Mouse (Mus musculus): ENCODE results near the gene Hey2. TPM values are rescaled to one million over a fixed set of nuclear protein-coding genes. Genes with fewer than 3 reads are reported as not detected.

Gene Hey2
- polyA plus RNA-seq (2014; fragmentation: Nextera tagmentation; extraction: Ambion mirVana), result 6.5 and 9.9 TPM in 2 replicates

GRCm38 (mm10) chr10:30842643-30843437 lies at the start of gene Hey2:
Gene Hey2, minus strand, starts transcription at chr10:30842801.
- ATAC-seq (ENCODE audit: low read depth), result peak; percentile 100
- no peaks in the 10 kb centered on the region for H3K36me3 ChIP-seq (ENCODE audit: control insufficient read depth, insufficient read depth, low read length)
- peak within 1 kb of the TSS; percentile 62 for H3K9ac ChIP-seq (replicated peaks; ENCODE audit: low read depth, low read length)
- under 1% methylated on average over 66 of the region's 70 CpGs for WGBS
- H3K4me2 ChIP-seq (ENCODE audit: low read depth, low read length), result peak within 1 kb of the TSS; percentile 85
- peak within 1 kb of the TSS; percentile 74 for H3K4me3 ChIP-seq (ENCODE audit: low read depth, low read length)
- no peaks in the 10 kb centered on the region for H3K9me3 ChIP-seq (ENCODE audit: control insufficient read depth, low read length)
- H3K27ac ChIP-seq (ENCODE audit: low read depth, low read length), result peak within 1 kb of the TSS; percentile 50
- peaks cover 11% of the 10 kb centered on the region; the same call in 1 of the 2 replicates for H3K4me1 ChIP-seq (ENCODE audit: control insufficient read depth, insufficient read depth, low read length)
- H3K27me3 ChIP-seq (ENCODE audit: control insufficient read depth, insufficient read depth, low read length), result peaks cover 22% of the 10 kb centered on the region

- no peak overlapping the region for H3K9ac ChIP-seq (replicated peaks; ENCODE audit: low read depth, low read length)
- no peaks in the 10 kb centered on the region for H3K36me3 ChIP-seq (ENCODE audit: control insufficient read depth, insufficient read depth, low read length)
- H3K4me3 ChIP-seq (ENCODE audit: low read depth, low read length), result no peak overlapping the region
- no peak overlapping the region for H3K4me2 ChIP-seq (ENCODE audit: low read depth, low read length)
- no peaks in the 10 kb centered on the region for H3K4me1 ChIP-seq (ENCODE audit: control insufficient read depth, insufficient read depth, low read length)
- no peak overlapping the region for H3K27ac ChIP-seq (ENCODE audit: low read depth, low read length)
- no peaks in the 10 kb centered on the region for H3K9me3 ChIP-seq (ENCODE audit: control insufficient read depth, low read length)
- ATAC-seq (ENCODE audit: low read depth), result peak; percentile 81; the same call in 1 of the 2 replicates
- WGBS, result 8% methylated on average over 4 of the region's 4 CpGs
- H3K27me3 ChIP-seq (ENCODE audit: control insufficient read depth, insufficient read depth, low read length), result no peaks in the 10 kb centered on the region
Observed at GRCm38 (mm10) chr10:30883085-30883760, 40.6 kb upstream of the Hey2 start.

- 87% methylated on average over 10 of the region's 10 CpGs for WGBS
- no peak overlapping the region for H3K27ac ChIP-seq (ENCODE audit: low read depth, low read length)
- no peaks in the 10 kb centered on the region for H3K9me3 ChIP-seq (ENCODE audit: control insufficient read depth, low read length)
- no peak overlapping the region for H3K4me2 ChIP-seq (ENCODE audit: low read depth, low read length)
- no peaks in the 10 kb centered on the region for H3K27me3 ChIP-seq (ENCODE audit: control insufficient read depth, insufficient read depth, low read length)
- no peak for ATAC-seq (ENCODE audit: low read depth)
- H3K36me3 ChIP-seq (ENCODE audit: control insufficient read depth, insufficient read depth, low read length), result no peaks in the 10 kb centered on the region
- no peak overlapping the region for H3K9ac ChIP-seq (replicated peaks; ENCODE audit: low read depth, low read length)
- H3K4me1 ChIP-seq (ENCODE audit: control insufficient read depth, insufficient read depth, low read length), result no peaks in the 10 kb centered on the region
- H3K4me3 ChIP-seq (ENCODE audit: low read depth, low read length), result no peak overlapping the region
Observed at GRCm38 (mm10) chr10:30881109-30881508, 38.5 kb upstream of the Hey2 start.

- no peak overlapping the region for H3K4me3 ChIP-seq (ENCODE audit: low read depth, low read length)
- no peak overlapping the region for H3K27ac ChIP-seq (ENCODE audit: low read depth, low read length)
- H3K36me3 ChIP-seq (ENCODE audit: control insufficient read depth, insufficient read depth, low read length), result no peaks in the 10 kb centered on the region
- no peak overlapping the region for H3K4me2 ChIP-seq (ENCODE audit: low read depth, low read length)
- peaks cover 22% of the 10 kb centered on the region for H3K27me3 ChIP-seq (ENCODE audit: control insufficient read depth, insufficient read depth, low read length)
- H3K9ac ChIP-seq (replicated peaks; ENCODE audit: low read depth, low read length), result no peak overlapping the region
- H3K9me3 ChIP-seq (ENCODE audit: control insufficient read depth, low read length), result no peaks in the 10 kb centered on the region
- 14% methylated on average over 13 of the region's 13 CpGs for WGBS
- peaks cover 11% of the 10 kb centered on the region; the same call in 1 of the 2 replicates for H3K4me1 ChIP-seq (ENCODE audit: control insufficient read depth, insufficient read depth, low read length)
- no peak for ATAC-seq (ENCODE audit: low read depth)
Observed at GRCm38 (mm10) chr10:30845101-30845825, 2.7 kb upstream of the Hey2 start.

- Histone ChIP-seq H3K9me3 (ENCODE audit: control insufficient read depth, low read length) (no peaks in the 10 kb centered on the region), H3K36me3 (ENCODE audit: control insufficient read depth, insufficient read depth, low read length) (no peaks in the 10 kb centered on the region), H3K4me2 (ENCODE audit: low read depth, low read length) (peak overlapping the region; percentile 85), H3K4me3 (ENCODE audit: low read depth, low read length) (peak overlapping the region; percentile 74), H3K27me3 (ENCODE audit: control insufficient read depth, insufficient read depth, low read length) (peaks cover 22% of the 10 kb centered on the region), H3K9ac (replicated peaks; ENCODE audit: low read depth, low read length) (no peak overlapping the region), H3K27ac (ENCODE audit: low read depth, low read length) (peak overlapping the region; percentile 50), H3K4me1 (ENCODE audit: control insufficient read depth, insufficient read depth, low read length) (peaks cover 11% of the 10 kb centered on the region; the same call in 1 of the 2 replicates)
- WGBS, result 1% methylated on average over 30 of the region's 30 CpGs
- ATAC-seq (ENCODE audit: low read depth), result no peak
Observed at GRCm38 (mm10) chr10:30844191-30845010, 1.8 kb upstream of the Hey2 start.

GRCm38 (mm10) chr10:30843438-30844190 lies 1.0 kb upstream of the Hey2 start:
- no peak for ATAC-seq (ENCODE audit: low read depth)
- Histone ChIP-seq H3K27ac (ENCODE audit: low read depth, low read length) (peak overlapping the region; percentile 50), H3K9ac (replicated peaks; ENCODE audit: low read depth, low read length) (peak overlapping the region; percentile 16; the same call in 1 of the 2 replicates), H3K4me2 (ENCODE audit: low read depth, low read length) (peak overlapping the region; percentile 85), H3K27me3 (ENCODE audit: control insufficient read depth, insufficient read depth, low read length) (peaks cover 22% of the 10 kb centered on the region), H3K4me1 (ENCODE audit: control insufficient read depth, insufficient read depth, low read length) (peaks cover 11% of the 10 kb centered on the region; the same call in 1 of the 2 replicates), H3K36me3 (ENCODE audit: control insufficient read depth, insufficient read depth, low read length) (no peaks in the 10 kb centered on the region), H3K4me3 (ENCODE audit: low read depth, low read length) (peak overlapping the region; percentile 74), H3K9me3 (ENCODE audit: control insufficient read depth, low read length) (no peaks in the 10 kb centered on the region)
- 1% methylated on average over 21 of the region's 21 CpGs for WGBS

GRCm38 (mm10) chr10:30842228-30842627 lies 373 bp downstream of the Hey2 start:
- ATAC-seq (ENCODE audit: low read depth), result peak; percentile 70
- H3K36me3 ChIP-seq (ENCODE audit: control insufficient read depth, insufficient read depth, low read length), result no peaks in the 10 kb centered on the region
- 1% methylated on average over 29 of the region's 29 CpGs for WGBS
- peaks cover 22% of the 10 kb centered on the region for H3K27me3 ChIP-seq (ENCODE audit: control insufficient read depth, insufficient read depth, low read length)
- peak overlapping the region; percentile 44 for H3K27ac ChIP-seq (ENCODE audit: low read depth, low read length)
- peak overlapping the region; percentile 74 for H3K4me3 ChIP-seq (ENCODE audit: low read depth, low read length)
- peak overlapping the region; percentile 85 for H3K4me2 ChIP-seq (ENCODE audit: low read depth, low read length)
- no peaks in the 10 kb centered on the region for H3K9me3 ChIP-seq (ENCODE audit: control insufficient read depth, low read length)
- H3K9ac ChIP-seq (replicated peaks; ENCODE audit: low read depth, low read length), result peak overlapping the region; percentile 62
- peaks cover 11% of the 10 kb centered on the region; the same call in 1 of the 2 replicates for H3K4me1 ChIP-seq (ENCODE audit: control insufficient read depth, insufficient read depth, low read length)

Measured in neural tube, embryonic 14.5 days (tissue).